Mouse (Mus musculus) spleen, adult 2 months (tissue): ENCODE data around the gene Popdc3. TPM values are rescaled to one million over a fixed set of nuclear protein-coding genes. Genes with fewer than 3 reads are reported as not detected.

Experiments
- DNase-seq, 2 experiments: peaks; one replicate each; pipeline versions ENCODE4 v3.0.0 to v3.0.0-alpha.2; 2012 to 2021; ENCODE audit warnings: low spot score in 2 of 2, low read depth in 1 of 2
- H3K27ac ChIP-seq: fragments of 200-500 bp; 2 replicates; pipeline ENCODE4 v1.5.1; 2012; ENCODE audit warnings: low read length, inconsistent platforms; ENCODE audit not compliant: insufficient read depth
- H3K27me3 ChIP-seq: fragments of 200-500 bp; 2 replicates; pipeline ENCODE4 v1.6.1; 2012; ENCODE audit warnings: mild to moderate bottlenecking, moderate library complexity, low read length, inconsistent platforms; ENCODE audit not compliant: control insufficient read depth, insufficient read depth
- H3K36me3 ChIP-seq: fragments of 200-500 bp; 2 replicates; pipeline ENCODE4 v1.6.1; 2012; ENCODE audit warnings: mild to moderate bottlenecking, low read length, inconsistent platforms; ENCODE audit not compliant: control insufficient read depth, insufficient read depth
- H3K4me1 ChIP-seq: fragments of 200-500 bp; 2 replicates; pipeline ENCODE4 v1.6.1; 2011; ENCODE audit warnings: inconsistent platforms; ENCODE audit not compliant: control insufficient read depth, insufficient read depth, insufficient read length
- H3K4me3 ChIP-seq: fragments of 200-500 bp; 2 replicates; pipeline ENCODE4 v1.5.1; 2011; ENCODE audit warnings: mild to moderate bottlenecking, inconsistent platforms; ENCODE audit not compliant: insufficient read depth, insufficient read length; ENCODE audit errors: extremely low read depth
- CTCF ChIP-seq: fragments of 200-500 bp; IDR thresholded peaks from 2 replicates; pipeline ENCODE4 v1.5.1; 2011; ENCODE audit warnings: mild to moderate bottlenecking, inconsistent platforms; ENCODE audit not compliant: insufficient read depth, insufficient read length, insufficient replicate concordance; ENCODE audit errors: extremely low read depth
- POLR2A ChIP-seq: fragments of 200-500 bp; IDR thresholded peaks from 2 replicates; pipeline ENCODE4 v1.6.1; 2011; ENCODE audit warnings: low read depth, low read length, inconsistent platforms
- WGBS: fragments of 180-500 bp; shearing (Covaris S2); methylation state at CpG from one replicate; pipeline ENCODE4 v1.1.7; 2018; 5-methylcytosine and 5-hydroxymethylcytosine counted together
- polyA plus RNA-seq: library from polyadenylated mRNA; depleted of rRNA; stranded (reverse); fragments of >200 nt; gene quantifications from 2 replicates; pipeline ENCODE4 v1.2.3, GENCODE M21; 2012

The Popdc3 gene
- polyA plus RNA-seq, 1 experiment, result 0.46 TPM

DNA sequence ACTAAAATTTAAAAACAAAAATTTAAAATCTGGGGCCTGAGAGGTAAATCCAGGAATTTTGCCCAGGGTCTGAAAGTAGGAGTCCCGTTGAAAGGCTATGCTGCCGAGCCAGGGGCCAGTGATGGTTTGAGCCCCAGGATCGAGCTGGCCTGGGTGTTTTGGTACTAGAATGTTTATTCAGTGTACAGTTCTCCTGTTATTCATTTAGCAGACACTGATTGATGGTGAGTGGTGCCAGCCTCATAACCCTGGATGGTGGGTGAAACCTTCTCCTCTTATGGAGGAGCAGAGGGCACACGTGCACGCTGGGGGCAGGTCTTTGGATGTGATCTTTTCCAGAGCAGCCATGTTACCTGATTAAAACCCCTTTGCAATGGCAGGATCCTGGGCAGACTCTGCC, 35.5 kb upstream of the Popdc3 start:
- no peaks in the 10 kb centered on the region for H3K4me1 ChIP-seq
- no peaks in the 10 kb centered on the region for H3K27me3 ChIP-seq
- H3K4me3 ChIP-seq, result no peak overlapping the region
- 98% methylated on average over 5 of the region's 5 CpGs for WGBS
- no peak overlapping the region for H3K27ac ChIP-seq
- DNase-seq, result no peak
- no peak for TF ChIP-seq POLR2A
- TF ChIP-seq CTCF, result no peak
- 0 out of 2 replicates have a peak, but pooled peaks cover 1% of the 10 kb centered on the region for H3K36me3 ChIP-seq

DNA sequence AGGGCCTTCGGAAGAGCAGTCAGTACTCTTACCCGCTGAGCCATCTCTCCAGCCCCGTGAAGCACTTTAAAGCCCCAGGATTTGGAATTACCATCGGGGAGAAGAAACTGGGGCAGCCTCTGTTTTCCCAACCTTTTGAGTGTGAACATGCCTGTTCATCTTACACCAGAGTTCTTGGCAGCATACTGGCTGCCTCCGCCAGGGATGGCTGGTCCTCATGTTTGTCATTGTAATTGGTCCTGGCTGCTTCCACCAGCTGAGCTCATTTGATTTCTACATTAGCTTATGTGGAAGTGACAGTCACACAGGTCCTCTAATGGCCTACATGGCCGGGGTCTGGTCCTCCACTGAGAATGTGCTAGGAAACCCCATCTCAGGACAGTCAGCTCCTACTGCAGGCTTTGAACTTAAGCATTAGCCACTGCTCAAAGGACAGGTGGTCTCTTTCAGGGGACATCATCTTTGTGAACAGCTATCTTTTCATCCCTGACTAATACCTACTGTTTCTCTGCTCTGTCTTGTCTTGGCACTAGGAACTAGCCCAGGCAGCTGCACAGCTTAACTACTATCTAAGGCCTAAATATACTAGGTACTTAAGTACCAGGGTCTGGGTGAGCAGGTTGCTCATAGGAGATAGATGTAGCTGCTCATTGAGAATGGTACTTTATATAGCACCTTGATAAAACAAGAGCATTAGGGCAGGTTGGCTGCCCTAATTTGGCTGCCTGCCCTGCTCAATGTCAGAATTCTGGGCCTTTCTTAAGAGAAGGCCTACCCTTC, 33.7 kb upstream of the Popdc3 start:
- Histone ChIP-seq H3K4me3 (no peak overlapping the region), H3K27ac (no peak overlapping the region), H3K36me3 (peaks cover 8% of the 10 kb centered on the region), H3K4me1 (no peaks in the 10 kb centered on the region), H3K27me3 (no peaks in the 10 kb centered on the region)
- TF ChIP-seq CTCF, result no peak
- no peak for TF ChIP-seq POLR2A
- no peak for DNase-seq
- WGBS, result 92% methylated on average over 6 of the region's 6 CpGs

DNA sequence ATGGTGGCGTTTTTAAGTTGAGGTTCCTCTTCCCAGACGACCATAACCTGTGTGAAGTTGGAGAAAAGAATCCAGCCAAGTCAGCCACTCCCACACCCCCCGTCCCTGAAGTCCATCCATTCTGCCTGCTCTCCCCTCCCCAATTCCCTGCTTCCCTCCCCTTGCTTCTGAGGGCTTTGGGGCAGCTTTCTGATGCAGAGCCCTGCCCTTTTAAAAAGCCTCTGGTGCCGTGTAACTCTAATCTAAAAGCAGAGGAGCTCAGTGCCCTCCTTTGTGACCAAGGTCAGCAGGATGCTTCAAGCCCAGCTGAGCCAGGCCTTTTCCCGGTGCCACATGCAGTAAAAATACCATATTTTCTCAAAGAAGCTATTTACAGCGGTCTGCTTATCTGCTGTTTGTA, 31.1 kb upstream of the Popdc3 start:
- DNase-seq, result no peak
- WGBS, result 75% methylated on average over 6 of the region's 6 CpGs

DNA sequence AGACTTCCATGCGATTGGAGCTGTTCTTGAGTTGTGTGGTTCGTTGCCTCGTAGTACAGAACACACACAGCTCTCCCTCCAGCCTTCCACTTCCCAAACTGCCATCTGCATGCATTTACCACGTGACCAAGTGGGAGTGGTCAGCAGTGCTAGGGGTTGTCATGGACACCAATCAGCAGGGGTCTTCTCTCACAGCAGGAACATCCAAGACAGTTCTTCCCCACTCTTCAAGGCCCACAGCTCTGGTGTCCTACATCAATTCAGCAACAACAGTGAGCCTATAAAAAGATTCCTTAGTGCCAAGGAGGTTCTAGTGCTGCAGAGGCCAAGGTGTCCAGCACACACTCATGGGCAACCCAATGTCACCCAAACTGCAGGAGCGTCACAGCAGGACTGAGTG, 26.8 kb upstream of the Popdc3 start:
- no peak for DNase-seq
- TF ChIP-seq POLR2A (no peak), CTCF (no peak)
- Histone ChIP-seq H3K27ac (no peak overlapping the region), H3K4me3 (no peak overlapping the region), H3K4me1 (no peaks in the 10 kb centered on the region), H3K36me3 (peaks cover 54% of the 10 kb centered on the region), H3K27me3 (no peaks in the 10 kb centered on the region)
- WGBS, result 87% methylated on average over 5 of the region's 5 CpGs

More for the DNA sequence above, 31.1 kb upstream of the Popdc3 start:
- TF ChIP-seq POLR2A (no peak), CTCF (no peak)
- no peaks in the 10 kb centered on the region for H3K27me3 ChIP-seq
- no peak overlapping the region for H3K4me3 ChIP-seq
- no peaks in the 10 kb centered on the region for H3K4me1 ChIP-seq
- H3K36me3 ChIP-seq, result peaks cover 24% of the 10 kb centered on the region
- no peak overlapping the region for H3K27ac ChIP-seq

DNA sequence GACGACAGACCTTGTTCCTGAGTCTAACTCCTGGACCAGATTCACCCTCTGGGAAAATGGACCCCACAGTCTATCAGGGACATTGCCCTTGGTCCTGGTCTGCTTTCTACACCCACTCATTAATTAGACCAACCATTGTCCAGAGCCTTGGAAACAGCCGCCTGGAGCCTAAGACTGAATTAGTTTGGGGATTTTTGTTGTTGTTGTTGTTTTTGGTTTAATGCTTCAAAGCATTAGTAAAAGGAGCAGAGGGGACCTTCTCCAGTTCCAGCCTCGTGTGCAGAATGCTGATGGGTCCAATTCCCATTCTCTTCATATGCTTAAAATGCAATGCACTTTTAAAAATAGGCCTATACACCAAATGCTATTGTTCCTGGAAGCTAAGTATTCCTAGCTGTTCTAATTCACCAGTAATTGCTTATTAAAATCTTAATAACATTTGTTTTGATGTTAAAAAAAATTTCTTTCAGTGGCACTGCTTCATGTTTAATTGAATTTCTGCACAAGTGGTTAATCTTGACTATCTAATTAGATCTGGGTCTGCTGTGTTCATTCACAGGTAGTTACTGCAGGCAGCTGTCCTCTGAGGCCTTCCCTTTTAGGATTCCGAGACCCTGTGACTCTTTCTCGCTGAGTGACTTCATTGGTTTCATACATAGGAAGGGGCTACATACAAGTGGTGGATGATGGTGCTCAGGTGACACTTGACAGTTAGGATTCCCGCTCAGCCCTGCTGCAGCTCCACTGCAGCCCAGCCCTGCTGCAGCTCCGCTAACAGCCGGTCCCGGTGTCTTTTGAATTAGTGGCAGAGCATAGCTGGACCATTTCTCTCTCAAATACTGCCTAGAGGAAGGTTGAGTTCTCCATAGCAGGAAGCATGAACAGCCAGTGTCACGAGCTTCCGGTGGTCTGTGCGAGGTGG, 25.9 kb upstream of the Popdc3 start:
- no peak for DNase-seq
- WGBS, result 92% methylated on average over 12 of the region's 12 CpGs
- Histone ChIP-seq H3K27me3 (no peaks in the 10 kb centered on the region), H3K4me1 (no peaks in the 10 kb centered on the region), H3K36me3 (peaks cover 55% of the 10 kb centered on the region), H3K4me3 (no peak overlapping the region), H3K27ac (no peak overlapping the region)
- TF ChIP-seq CTCF (no peak), POLR2A (no peak)

DNA sequence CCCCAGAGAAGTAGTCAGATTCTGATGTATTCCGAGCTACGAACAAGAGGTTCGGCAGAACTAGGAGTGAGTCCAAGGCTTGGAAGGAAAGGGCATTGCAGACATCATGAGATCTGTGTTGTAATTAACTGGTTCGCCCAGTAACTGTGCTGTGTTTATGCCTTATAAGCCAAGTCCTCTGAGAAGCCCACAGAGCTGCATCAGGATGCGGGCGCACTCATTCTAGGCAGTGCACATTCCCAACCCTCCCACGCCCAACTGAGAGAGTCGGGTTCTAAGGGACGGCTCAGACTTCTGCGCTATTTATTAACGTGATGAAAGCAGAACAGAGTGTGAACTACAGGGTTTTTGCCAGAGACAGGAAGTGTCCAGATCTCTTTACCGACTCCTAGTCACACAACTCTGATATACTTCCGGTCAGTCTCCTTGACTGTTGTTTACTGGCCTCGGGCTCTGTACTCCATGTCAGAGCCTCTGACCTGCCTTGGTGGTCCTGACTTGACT, 23.3 kb upstream of the Popdc3 start:
- Histone ChIP-seq H3K27ac (no peak overlapping the region), H3K36me3 (peaks cover 60% of the 10 kb centered on the region), H3K27me3 (no peaks in the 10 kb centered on the region), H3K4me1 (no peaks in the 10 kb centered on the region), H3K4me3 (no peak overlapping the region)
- 92% methylated on average over 14 of the region's 14 CpGs for whole genome bisulfite sequencing
- no peak for DNase-seq
- no peak for TF ChIP-seq CTCF
- TF ChIP-seq POLR2A, result no peak

DNA sequence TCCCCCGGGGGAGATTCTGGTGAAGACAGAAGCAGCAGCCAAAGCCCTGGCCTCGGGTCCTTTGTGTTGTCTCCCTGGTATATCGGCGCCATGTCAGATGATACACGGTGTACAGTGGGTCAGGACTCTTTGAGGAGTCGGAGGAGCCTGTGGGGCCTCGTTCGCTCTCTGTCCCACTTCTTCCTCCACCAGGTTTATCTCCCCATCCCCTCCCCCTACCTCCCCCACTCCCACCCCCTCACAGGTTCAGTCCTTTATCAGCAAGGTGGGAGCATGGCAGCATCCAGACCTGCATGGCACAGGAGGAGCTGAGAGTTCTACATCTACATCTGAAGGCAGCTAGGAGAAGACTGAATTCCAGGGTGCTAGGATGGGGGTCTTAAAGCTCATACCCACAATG, 12.0 kb upstream of the Popdc3 start:
- Histone ChIP-seq H3K36me3 (no peaks in the 10 kb centered on the region; the same call in 1 of the 2 replicates), H3K4me1 (no peaks in the 10 kb centered on the region), H3K4me3 (no peak overlapping the region), H3K27ac (no peak overlapping the region), H3K27me3 (no peaks in the 10 kb centered on the region)
- WGBS, result 90% methylated on average over 8 of the region's 8 CpGs
- DNase-seq, result no peak
- no peak for TF ChIP-seq CTCF
- TF ChIP-seq POLR2A, result no peak
